Mouse (Mus musculus): ENCODE data around the gene Snx11.
A peak's percentile ranks its signal among the peaks of the same experiment; 100 is the strongest.

Gene Snx11

DNA sequence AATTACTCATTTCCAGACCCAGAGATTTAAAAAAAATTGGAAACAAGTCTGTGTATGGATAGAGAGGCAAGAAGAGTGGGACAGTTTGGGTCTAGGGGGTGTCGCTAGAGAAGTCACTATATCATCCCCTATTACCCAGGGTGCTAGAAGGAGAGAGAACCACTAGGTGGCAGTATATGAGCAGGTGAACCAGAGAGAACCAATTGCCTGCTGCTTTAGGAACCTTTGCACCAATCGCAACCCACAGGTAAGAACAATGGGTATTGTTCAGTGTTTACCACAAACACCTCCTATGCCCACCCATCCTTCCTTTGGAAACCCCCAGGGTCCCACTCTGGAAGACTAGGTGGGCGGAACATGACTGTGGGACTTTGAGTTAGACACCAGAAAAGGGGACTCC, 17.3 kb downstream of the Snx11 start:
- DNase-seq: peak; percentile 83

DNA sequence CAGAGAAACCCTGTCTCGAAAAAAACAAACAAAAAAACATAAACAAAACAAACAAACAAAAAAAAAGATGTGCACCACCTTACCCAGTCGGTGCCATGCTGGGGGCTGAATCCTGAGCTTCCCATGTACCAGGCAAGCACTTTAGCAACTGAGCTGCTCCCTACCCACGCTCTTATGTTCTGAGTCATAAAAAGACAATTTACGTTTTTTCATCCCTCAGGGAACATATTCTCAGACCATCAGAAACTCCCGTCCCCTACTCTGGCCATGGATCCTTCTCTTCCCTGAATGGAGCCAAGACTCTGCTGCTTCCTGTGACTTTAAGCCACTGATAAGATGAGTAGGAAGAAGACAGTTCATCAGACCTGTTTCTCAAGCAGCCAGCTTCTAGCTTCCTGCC, 19.0 kb downstream of the Snx11 start:
- no peak for DNase-seq

DNA sequence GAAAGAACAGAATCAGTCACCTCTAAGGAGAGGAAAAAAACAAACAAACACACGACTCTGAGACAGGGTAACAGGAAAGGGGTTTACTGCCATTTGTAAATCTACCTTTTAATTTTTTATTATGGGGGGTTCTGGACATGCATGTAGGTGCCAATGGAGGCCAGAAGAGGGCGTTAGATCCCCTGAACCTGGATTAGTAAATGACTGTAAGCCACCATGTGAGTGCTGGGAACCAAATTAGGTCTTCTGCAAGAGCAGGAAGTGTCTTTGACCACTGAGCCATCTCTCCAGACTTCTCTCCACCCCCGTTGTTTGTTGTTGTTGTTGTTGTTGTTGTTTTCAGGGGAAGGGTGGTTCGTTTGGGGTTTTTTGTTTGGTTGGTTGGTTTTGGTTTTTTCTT, 19.9 kb downstream of the Snx11 start:
- no peak for DNase-seq

DNA sequence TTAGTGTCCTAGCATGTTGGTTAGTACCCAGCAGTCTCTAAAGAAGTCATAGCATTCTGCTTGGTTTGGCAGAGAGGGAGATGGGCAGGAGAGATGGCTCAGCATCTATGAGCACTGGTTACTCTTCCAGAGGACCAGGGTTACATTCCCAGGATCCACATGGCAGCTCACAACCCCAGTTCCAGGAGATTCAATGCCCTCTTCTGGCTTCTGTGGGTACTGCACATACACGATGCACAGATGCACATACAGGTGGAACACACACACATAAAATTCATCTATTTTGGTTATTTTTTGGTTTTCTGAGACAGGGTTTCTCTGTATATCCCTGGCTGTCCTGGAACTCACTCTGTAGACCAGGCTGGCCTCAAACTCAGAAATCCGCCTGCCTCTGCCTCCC, 22.1 kb downstream of the Snx11 start:
- DNase-seq: no peak

DNA sequence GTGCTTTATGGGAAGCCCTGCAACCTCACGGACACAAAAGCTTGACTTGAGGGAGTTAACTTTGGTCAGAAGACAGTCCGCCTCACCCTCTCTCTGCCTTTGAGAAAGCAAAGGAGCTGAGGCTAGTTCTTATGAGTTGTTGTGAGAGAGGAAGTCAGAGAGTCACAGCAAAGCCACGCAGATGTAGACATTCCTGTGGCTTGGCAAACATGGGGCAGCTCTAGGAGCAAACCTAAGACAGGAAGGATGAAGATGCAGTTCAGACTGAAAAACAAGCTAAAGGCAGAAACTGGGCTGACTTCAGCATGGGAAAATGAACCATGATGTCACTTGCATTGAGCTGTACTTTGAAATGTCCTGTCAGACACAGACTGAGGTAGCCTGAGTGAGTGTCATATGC, 29.8 kb downstream of the Snx11 start:
- DNase-seq: no peak

DNA sequence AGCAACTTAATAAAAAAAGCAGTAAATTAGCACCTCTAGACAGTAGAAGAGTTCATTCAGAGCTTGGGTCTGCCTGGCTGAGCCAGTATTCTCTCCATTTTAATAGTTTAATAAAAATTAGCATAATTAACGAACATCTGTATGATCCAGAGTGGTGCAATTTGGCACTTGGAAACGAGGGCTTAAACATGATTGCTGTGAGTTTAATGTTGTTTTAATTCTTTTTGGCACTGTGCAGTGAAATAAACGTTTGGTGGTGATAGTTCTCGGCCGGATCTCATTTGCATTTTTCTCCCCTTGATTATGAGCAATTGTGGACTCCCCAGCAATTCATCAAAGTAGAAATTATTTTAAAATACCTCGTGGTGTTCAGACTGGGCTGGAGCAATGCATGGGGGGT, 30.7 kb downstream of the Snx11 start:
- DNase-seq: no peak

DNA sequence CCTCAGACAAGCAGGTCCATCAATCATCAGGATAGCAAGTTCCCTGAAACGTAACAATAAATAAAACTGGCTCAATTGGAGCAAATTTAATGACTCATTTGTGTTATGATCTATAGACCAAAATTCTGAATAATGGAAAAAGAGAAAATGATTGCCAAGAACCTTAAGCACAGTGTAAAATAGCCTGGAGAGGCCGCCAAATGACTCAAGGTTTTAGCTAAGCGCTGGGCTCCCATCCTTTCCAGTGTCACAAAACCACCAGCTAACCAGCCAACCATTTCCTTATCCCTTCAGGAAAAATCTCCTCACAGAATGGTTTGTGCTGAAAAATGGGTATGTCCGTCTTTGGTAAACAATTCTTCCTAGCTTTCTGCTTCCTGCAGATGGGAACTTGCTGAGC, 33.5 kb downstream of the Snx11 start:
- DNase-seq: no peak

DNA sequence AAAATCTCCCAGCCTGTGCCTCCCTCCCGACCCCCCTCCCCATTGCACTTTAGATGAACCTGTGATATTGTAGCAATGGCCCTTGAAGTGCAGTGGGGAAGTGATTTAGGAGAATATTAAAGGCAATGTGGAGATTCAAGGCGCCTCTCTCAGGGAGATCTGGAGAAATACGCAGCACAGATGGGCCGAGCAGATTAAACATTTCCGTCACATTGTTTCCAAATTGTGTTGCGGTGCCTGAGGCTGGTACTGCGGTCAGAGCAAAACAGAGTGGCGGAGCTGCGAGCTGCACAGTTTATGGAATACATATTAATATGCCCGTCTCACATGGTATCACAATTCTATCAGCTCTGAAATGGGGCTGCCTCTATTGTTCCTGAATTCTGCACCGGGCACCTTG, 34.4 kb downstream of the Snx11 start:
- DNase-seq: no peak

DNA sequence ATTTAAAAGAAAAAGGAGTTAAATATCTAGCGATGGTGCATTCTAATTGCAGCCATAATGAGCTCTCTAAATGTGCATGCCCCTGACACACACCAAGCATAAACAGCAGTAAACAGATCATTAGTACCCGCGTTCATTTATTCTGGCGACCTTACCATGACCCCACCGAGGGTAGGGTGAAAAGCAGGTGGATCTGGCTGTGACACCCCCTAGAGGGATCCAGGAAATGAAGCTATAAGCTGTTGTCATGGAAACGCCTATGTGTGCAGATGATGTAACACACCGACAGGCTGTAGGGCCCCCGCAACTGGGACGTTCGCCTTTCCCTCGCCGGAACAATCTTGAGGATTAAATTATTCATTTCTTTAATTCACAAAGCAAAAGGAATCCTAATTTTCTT, 35.4 kb downstream of the Snx11 start:
- DNase-seq: no peak

DNA sequence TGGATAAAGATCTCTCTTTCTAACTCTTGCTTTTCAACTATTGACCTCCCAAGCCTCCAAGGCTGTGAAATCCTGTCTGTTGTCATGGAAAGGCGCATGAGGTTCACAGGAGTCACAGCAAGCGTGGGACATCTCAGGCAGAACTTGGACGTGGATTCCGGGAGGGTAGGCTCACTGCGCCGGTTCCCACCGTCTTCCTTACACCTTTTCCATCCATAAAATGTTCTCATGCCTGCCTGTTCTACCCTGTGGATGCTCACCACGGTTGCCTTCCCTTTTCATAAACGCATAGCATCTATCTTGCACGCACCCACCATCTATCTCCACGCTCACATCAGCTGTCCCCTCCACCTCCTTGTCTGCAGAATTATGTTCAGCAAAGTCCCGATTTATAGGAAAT, 36.6 kb downstream of the Snx11 start:
- no peak for DNase-seq

DNA sequence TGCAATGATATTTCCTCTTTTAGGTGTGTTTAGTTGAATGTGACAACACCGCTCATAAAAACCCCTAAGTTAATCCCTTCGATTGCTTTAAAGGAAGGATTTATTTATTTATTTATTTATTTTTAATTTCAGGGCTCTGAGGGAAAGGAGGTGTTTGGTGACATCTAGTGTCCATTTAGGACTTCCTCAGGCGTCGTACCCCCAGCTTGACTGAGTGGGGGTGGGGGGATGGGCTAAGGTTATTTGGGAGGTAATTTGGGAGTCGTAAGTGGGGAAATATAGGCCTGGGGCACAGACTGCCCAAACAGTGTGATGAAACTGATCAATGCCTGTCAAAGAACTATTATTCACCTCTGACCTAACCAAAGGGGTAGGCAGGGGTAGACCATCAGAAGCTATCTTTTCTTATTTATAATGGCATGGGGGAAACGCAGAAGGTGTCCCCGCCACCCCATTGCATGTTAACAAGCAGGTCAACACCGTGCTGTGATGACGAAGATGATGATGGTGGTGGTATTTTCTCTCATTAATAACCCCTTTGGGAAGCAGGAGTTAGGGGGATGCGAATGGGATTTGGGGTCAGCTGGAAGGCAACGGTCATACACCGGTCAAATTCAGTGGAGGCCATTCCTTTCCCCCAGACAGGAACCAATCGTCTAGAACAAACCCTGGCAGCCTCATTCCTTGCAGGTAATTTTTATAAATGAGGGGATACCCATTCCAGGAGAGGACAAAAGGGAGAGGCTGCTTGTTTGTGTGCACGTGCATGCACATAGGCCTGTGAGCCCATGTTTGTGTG, 39.5 kb downstream of the Snx11 start:
- no peak for DNase-seq

DNA sequence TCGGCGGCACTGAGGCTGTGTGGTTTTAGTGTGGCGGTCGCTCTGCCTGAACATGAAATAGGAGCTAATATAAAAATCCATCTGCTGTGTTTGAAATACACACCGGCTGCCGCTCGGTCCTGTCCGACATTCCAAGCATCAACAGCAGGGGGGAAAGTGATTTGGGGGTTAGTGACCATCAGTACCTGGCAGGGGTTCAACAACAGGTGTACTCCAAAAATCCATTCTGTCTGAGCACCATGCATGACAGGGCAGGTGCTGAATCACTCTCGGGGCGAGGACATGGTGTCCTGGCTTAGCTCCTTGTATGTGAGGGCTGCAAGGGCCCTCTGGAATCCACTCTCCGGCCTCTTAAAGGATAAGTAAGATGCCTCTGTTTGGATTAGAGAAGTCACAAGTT, 41.0 kb downstream of the Snx11 start:
- DNase-seq: peak; percentile 38

DNA sequence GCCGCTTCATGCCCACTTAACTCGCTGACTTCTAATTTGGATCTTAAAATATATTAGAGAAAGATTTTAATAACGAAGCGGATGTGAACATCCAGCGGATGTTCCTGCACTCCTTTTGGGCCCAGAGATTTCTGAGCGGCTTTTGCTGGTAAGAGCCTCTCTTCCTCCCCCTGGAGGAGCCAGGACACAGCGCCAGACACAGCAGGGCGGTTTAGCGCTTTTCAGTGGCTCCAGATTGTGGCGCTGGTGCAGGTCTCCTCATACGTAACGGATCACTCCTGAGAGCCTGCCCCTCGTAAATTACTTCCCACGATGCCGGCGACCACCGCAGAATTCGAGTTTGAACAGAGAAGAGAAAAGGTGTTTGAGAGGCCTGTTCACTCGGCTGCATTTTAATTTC, 41.5 kb downstream of the Snx11 start:
- DNase-seq: peak; percentile 75

DNA sequence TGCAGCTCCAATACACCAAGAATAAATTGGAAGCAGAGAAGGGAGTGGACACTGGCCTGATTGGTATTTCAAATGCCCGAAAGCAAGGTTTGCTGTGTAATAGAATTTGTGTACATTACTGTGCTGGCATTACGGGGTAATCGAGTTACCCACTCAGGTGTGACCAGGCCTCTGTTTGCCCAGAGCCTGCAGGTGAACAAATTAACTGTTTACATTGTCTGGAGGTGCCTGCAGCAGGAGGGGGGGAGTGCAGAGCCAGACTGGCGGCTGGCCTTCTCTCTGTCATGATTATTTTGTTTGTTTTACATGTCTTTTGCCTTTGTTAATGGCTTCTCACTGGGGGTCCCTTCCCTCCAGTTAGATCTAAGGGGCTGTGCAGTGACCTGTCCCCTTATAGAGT, 44.7 kb downstream of the Snx11 start:
- DNase-seq: no peak

DNA sequence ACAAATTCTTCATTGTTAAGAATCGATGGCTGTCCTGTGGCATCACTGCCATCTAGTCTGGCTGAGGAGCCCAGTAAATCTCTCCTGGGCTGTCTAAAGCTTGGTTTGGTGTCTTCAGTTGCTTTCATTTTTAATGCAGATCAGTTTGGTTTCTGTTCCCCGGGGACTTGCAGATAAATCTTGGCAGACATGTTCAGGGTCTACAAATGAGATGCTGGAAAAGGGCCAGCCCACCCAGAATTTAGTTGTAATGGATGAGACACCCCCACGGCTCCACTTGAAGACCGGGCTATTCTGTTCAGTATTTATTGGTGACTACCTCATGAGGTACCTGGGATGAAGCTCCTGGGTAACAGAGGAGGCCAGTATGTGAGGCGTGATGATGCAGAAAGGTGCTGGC, 47.0 kb downstream of the Snx11 start:
- DNase-seq: no peak

DNA sequence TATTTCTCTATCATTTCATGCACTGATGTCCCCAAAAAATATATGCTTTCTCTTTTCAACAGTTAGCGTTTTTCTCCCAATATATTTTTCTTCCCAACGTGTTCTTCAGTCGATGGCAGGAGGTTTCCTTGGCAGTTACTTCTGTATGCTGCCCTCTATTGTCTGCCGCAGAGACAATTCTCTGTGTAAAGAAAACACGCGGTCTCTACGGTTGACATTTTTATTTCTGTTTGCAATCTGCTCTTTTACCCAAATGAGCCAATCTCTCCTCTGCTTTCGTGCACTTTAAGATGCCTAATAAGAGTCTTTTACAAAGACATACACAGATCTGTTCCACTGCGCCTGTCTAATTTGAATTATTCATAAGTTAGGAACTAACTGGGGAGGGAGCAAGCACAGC, 47.9 kb downstream of the Snx11 start:
- no peak for DNase-seq

DNA sequence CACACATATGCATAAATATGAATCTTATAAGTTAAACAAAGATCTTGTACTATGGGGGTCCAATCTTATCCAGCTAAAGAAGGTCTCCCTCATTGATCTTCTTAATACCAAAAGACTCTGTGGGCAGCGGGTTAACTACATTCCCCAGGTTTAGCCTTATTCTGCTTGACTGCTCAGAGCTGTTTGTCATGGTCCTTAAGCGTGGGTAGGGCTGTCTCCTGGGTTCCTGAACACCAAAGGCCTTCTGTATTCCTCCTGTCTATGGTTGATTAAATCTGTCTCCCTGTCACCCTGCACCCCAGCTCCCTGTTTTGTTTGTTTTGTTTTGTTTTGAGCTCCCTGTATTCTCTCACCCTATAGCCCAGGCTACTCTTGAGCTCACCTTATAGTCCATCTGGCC, 48.8 kb downstream of the Snx11 start:
- no peak for DNase-seq

DNA sequence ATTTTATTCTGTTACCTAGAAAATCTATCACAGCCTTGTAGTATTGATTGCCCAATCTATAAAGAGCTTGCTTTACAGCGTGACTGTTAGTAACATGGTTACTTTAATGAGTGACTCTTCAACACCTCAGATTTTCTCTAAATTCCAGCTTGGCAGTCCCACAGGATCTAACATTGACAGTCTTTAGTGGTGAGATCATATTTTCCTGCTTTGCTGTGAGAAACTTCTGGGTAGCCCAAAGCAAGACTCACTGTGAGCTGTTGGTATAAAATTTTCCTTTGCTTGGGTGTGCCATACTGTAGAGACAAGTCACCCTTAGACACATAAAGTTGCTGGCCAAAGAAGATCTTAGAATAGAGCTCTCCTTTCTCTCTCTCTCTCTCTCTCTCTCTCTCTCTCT, 51.5 kb downstream of the Snx11 start:
- no peak for DNase-seq

DNA sequence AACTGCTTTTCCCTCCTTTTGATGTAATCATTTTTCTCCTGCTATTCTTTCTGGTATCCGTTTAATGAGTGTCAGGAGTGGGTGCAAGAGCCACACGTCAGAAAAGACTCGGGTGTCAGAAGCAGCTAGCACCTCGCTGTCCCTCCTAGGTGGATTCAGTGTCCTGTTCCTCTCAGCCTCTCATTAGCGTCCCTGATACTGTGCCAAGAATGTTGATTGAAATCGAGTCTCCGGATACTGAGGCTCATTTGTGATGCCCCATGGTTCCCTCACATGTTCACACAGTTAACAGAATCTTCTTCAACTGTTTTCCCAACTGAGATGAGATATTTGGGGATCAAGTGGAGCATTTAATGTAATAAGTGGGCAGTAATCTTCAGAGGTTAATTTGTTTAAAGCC, 58.8 kb downstream of the Snx11 start:
- no peak for DNase-seq

All from lung, postnatal 10 days (tissue).